Mouse (Mus musculus) activated CD4-positive, CD25-positive, alpha-beta regulatory T cell, adult 9 weeks (primary cell): Measurements from ENCODE around the gene Rasa4. TPM values are rescaled to one million over a fixed set of nuclear protein-coding genes. Genes with fewer than 3 reads are reported as not detected.

Experiments
- polyA plus RNA-seq: library from polyadenylated mRNA; unstranded; fragments of 100-300 nt; shearing (Covaris generic); gene quantifications from one replicate; pipeline ENCODE4 v1.2.1, GENCODE M21; 2017

The Rasa4 gene
- polyA plus RNA-seq: 2.1 TPM

GRCm38 (mm10) chr5:136083669-136084107 lies at the start of gene Rasa4:
Gene Rasa4 (plus strand): TSS chr5:136083916.

DNA sequence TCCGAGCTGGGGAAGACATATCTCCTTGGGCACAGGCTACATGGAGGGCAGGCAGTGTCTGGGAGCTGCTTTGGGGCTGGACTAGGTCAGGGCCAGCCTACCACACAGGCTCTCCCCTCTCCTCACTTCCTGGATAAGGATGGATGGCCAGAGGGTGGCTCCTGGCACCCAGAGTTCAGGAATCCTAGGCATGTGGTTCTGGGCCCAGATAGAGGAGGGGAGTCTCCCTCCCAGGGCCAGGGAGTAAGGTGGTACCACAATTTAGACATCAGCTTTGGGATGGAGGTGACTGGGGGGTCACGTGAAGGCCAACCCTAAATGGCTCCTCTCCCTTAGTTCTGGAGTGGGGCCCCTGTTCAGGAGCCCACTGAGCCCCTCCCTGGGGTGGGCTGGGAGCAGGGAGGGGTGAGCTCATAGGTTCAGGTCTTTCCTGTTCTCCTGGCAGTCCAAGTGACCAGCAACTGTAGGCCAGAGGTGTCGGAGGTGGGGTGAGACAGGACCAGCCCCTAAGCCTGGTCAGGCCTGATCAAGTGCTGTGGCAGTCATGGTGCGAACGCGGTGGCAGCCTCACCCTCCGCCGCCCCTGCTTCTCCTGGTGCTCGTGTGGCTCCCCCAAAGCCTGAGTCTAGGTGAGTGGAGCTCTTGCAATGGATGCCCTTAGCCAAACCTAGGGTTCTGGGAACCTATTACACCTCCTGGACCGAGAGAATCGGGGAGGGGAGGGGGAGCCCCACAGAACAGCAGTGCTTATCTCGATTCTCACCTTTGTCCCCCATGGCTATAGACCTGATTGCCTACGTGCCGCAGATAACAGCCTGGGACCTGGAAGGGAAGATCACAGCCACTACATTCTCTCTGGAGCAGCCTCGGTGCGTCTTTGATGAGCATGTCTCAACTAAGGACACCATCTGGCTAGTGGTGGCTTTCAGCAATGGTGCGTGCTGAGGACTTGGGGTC lies 45.2 kb upstream of the Rasa4 start, which contains the start of gene Upk3b:
TSS of gene Upk3b (plus strand) at position 239 of the 957 bp plus-strand sequence.

GRCm38 (mm10) chr5:136054301-136055077 lies 29.2 kb upstream of the Rasa4 start, which contains the start of gene Upk3bl:
Gene Upk3bl (plus strand): TSS chr5:136054492.

DNA sequence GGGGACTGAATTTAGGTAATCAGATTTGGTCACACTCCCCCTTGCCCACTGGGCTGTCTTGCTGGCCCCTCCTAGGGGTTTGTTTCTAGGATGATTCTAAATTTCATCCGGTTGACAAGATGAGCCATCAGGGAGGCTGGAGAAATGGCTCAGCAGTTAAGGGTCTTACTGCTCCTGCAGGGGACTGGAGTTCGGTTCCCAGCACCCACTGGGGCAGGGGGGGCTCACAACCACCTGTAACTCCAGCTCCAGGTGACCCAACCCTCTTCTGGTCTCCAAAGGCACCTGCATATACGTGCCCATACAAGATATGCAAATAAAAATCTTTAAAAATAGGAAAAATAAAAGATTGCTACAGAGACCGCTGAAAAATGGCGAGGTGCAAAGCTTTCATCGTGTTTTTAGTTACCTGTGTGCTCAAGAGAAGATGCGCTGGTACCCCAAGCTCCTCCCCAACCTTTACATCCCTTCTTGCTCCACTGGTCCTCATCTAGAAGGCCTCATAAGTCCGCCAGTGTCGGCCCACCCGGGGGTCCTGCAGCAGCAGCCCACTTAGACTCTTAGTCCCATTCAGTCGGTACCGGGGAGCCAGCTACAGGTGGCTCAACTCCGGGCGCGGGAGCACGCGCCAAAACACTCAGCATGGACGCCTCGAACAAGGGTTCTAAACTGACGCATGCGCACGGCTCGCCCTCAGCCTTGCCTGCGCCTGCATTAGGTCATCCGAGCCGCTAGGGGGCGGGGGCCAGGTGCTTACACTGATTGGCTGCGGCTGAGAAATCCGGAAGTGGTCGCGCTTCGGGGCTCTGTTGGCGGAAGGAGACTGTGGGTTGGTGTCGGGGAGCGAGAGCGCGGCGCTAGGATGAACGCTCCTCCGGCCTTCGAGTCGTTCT lies 32.4 kb downstream of the Rasa4 start, which contains the start of gene Polr2j:
TSS of gene Polr2j (plus strand) at position 741 of the 893 bp plus-strand sequence.

DNA sequence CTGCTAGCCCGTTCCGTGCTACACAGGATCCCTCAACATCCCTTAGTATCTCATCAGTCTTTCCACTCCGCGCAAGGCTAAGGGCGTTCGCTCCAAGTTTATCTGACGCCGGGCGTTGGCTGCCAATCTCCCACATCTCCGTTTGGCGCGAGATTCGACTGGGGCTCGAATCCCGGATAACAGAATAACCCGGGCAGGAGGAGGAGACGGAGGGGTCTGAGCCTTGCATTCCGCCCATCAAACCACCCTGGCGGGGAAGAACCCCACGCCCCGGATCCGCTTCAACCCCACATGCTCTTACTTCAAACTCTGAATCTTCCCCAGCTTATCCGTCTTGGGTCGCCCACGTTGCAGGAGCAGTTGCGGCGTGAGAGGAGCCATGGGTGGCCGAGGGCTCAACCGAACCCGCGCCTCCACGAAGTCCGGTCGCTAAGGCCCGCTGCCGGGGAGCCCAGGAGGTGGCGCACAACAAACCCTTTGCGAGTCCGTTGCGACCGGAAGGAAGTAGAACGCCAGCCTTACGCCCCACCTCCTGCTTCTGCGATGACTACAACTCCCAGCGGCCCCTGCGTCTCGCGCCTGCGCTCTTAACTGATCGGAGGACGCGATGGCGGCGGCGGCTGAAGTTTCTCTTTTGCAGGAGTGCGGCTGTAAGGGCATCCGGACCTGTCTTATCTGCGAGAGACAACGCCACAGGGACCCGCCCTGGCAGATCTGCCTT lies 52.0 kb downstream of the Rasa4 start, which contains the start of the genes Lrwd1 and Alkbh4:
TSS of gene Lrwd1 (minus strand) at position 504 of the 721 bp plus-strand sequence.
TSS of gene Alkbh4 (plus strand) at position 576 of the 721 bp plus-strand sequence.

Other genes starting within 250 kb of the Rasa4 start
- 1.4 TPM for gene Hspb1, start 196.0 kb upstream of the Rasa4 start, polyA plus RNA-seq
- gene Ywhag, start 149.3 kb upstream of the Rasa4 start, polyA plus RNA-seq: 74.8 TPM
- 1.1 TPM for gene Ssc4d, start 109.4 kb upstream of the Rasa4 start, polyA plus RNA-seq
- not detected for gene Zp3, start 103.8 kb upstream of the Rasa4 start, polyA plus RNA-seq
- gene Dtx2, start 89.1 kb upstream of the Rasa4 start, polyA plus RNA-seq: 23.3 TPM
- not detected for gene Upk3b, start 45.4 kb upstream of the Rasa4 start, polyA plus RNA-seq
- not detected for gene Upk3bl, start 29.4 kb upstream of the Rasa4 start, polyA plus RNA-seq
- gene Polr2j, start 32.7 kb downstream of the Rasa4 start, polyA plus RNA-seq: 176 TPM
- 58.2 TPM for gene Lrwd1, start 52.2 kb downstream of the Rasa4 start, polyA plus RNA-seq
- 64.1 TPM for gene Alkbh4, start 52.2 kb downstream of the Rasa4 start, polyA plus RNA-seq
- 78.2 TPM for gene Orai2, start 86.8 kb downstream of the Rasa4 start, polyA plus RNA-seq
- 51.6 TPM for gene Prkrip1, start 115.0 kb downstream of the Rasa4 start, polyA plus RNA-seq
- not detected for gene Sh2b2, start 162.6 kb downstream of the Rasa4 start, polyA plus RNA-seq